Mouse (Mus musculus) liver, adult 2 months (tissue): ENCODE measurements around the gene Pdia3.

ENCODE experiments used
- CTCF ChIP-seq: fragments of 200-500 bp; IDR thresholded peaks from 2 replicates; pipeline ENCODE4 v1.5.1; 2011; ENCODE audit warnings: low read depth, low read length, control low read depth
- POLR2A ChIP-seq: fragments of 200-500 bp; IDR thresholded peaks from 2 replicates; pipeline ENCODE4 v1.6.1; 2011; ENCODE audit warnings: low read length, control low read depth; ENCODE audit not compliant: insufficient read depth; ENCODE audit errors: extremely low read depth

- TF ChIP-seq CTCF (no peak), POLR2A (no peak)
Observed at GRCm38 (mm10) chr2:121455534-121455933, 42.0 kb downstream of the Pdia3 start.
